Mouse (Mus musculus): Measurements from ENCODE around the gene Camk2b. TPM values are rescaled to one million over a fixed set of nuclear protein-coding genes. Genes with fewer than 3 reads are reported as not detected.
"Not testable (repeated sequence)": the region's sequence is repeated elsewhere in the genome, so short reads cannot be mapped to it uniquely, and the experiment has no call there.

Camk2b gene
- 8.3 to 21.9 TPM (median 14.9 TPM) in 3 replicates for total RNA-seq (2017)

DNA sequence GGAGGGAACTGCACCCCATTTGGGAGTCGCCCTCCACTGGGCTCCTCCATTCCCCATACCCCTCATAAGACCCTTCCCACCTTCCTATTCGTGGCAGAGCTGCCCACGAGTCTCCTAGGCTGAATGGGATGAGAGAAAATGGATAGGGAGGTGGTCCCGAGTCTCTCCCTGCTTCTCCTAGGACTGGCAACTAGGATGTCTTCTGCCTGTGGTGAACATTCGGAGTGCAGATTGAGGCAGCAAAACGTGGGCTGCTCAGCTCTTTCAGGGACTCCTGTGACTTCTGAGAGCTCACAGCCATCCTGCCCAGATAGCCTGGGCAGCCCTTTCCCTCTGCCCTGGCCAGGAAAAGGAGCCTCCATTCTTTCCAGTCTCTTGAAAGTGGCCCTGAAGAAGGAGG, at the start of gene Camk2b:
Gene Camk2b, minus strand, starts transcription at position 187 of the 400 bp plus-strand sequence.
- ATAC-seq (replicated peaks; ENCODE audit: insufficient number of reproducible peaks, low FRiP score, low TSS enrichment, poor library complexity, severe bottlenecking) = no peak

DNA sequence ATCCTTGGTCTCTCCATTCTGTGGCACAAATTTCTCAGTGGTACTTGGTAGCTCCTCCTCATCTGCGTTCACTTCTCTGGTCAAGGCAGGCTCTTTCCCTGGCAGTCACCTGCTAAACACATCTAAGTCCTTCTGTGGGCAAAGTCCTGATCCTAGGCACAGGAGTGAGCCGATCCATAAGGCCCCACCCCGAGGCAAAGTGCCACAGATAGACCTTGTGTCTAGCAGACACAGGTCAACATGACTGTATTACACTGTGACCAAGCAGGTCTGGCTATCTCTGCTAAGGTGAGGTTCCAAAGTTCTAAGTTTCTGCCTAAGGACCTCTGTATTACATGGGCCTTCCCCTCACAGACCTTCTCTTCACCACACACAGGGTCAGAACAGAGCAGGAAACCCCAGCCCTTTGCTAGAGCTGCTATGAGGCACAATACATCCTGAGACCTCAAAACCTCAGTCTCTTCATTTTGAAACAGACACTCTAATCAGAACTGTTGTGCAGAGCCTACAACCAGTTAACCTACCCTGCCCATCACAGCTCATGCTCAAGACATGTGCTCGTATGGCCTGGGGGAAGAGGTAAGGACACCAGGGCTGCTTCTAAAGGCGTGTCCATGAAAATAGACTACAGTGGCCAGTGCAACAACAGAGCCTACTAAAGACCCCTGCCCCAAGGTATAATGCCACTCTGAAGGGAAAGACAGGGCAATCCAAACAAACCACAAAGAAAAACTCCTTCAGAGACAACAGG, 45.7 kb upstream of the Camk2b start:
- ATAC-seq (replicated peaks; ENCODE audit: insufficient number of reproducible peaks, low FRiP score, low TSS enrichment, poor library complexity, severe bottlenecking) = no peak

DNA sequence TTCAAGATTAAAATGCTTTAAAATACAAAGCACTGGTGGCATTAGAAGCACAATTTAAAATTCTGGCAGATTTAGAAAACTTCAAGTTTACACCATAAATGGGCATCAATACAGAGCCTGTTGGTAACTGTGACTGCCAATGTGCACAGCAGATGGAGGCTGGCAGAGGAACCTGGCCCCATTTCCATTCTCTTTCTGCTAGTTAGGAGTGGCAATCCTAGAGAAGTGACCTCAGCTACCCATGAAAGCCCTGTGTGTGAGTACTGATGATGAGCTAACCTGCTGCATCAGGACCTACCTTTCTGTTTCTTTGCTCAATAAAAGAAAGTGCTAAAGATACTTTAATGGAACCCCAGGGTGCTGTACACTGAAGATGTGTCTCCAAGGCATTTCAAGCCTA, 43.8 kb upstream of the Camk2b start:
- no peak for ATAC-seq (replicated peaks; ENCODE audit: insufficient number of reproducible peaks, low FRiP score, low TSS enrichment, poor library complexity, severe bottlenecking)

DNA sequence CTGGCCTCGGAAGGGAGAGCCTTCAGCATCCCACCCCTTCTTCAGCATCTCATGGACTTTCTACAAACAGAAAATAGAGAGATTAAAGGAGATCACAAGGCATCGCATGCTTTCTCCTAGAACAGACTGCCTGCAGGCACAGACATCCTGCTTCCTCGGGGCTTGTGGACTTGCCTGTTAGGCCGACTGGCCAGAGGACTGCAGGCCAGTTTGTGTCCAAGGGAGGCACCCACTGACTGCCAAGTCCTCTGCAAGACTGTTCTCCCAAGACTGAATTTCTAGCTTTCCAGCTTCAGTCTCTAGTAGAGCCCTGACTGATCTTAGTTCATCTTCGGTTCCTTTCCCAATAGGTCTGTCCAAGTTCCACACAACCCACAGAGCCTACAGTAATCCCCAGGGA, 42.1 kb upstream of the Camk2b start:
- ATAC-seq (replicated peaks; ENCODE audit: insufficient number of reproducible peaks, low FRiP score, low TSS enrichment, poor library complexity, severe bottlenecking) = no peak

DNA sequence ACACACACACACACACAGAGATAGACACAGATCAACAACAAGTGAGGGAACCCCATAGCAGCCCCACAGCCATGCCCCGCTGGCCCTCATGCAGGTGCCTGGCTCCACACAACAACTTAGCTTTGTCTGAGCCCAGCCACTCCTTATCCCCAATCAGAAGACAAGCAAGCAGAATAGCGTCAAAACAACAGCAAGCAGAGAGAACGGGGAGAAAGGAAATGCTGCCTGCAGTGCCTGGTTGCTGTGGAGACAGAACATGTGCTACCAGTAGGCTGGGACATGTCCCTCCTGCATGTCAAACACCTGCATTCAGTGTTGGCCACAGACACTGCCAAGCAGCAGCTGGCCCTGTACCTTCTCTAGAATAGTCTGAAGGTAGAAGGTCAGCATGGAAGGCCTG, 41.6 kb upstream of the Camk2b start:
- ATAC-seq (replicated peaks; ENCODE audit: insufficient number of reproducible peaks, low FRiP score, low TSS enrichment, poor library complexity, severe bottlenecking) = no peak

DNA sequence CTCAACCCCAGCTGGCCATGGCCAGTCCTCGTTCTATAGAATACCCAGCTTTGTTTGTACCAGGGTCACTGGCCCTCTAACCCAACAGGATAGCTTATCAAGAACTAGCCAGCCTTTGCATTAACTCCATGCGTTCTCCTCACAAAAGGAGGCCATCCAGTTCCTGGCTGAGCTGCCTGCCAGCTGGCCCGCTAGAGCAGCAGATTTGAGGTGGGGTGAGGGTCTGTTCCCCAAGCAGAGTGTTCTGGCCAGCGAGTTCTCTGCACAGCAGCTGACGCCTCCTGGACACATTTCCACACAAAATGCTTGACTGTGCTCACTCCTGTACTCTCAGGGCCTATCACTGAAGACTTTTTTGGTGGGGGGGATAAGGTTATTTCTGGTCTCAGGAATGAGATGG, 38.6 kb upstream of the Camk2b start:
- ATAC-seq (replicated peaks; ENCODE audit: insufficient number of reproducible peaks, low FRiP score, low TSS enrichment, poor library complexity, severe bottlenecking) = no peak

DNA sequence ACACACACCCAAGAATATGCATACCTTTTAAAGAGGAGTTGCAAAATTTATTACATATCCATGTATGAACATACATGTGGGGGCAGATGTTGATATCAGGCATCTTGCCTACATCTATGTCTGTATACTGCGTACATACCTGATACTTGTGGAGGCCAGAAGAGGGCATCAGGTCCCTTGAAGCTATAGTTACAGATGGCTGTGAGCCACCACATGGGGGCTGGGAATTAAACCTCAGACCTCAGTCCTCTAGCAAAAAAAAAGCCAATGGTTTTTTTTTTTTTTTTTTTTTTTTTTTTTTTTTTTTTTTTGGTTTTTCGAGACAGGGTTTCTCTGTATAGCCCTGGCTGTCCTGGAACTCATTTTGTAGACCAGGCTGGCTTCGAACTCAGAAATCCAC, 30.5 kb upstream of the Camk2b start:
- ATAC-seq (replicated peaks; ENCODE audit: insufficient number of reproducible peaks, low FRiP score, low TSS enrichment, poor library complexity, severe bottlenecking) = not testable (repeated sequence)

DNA sequence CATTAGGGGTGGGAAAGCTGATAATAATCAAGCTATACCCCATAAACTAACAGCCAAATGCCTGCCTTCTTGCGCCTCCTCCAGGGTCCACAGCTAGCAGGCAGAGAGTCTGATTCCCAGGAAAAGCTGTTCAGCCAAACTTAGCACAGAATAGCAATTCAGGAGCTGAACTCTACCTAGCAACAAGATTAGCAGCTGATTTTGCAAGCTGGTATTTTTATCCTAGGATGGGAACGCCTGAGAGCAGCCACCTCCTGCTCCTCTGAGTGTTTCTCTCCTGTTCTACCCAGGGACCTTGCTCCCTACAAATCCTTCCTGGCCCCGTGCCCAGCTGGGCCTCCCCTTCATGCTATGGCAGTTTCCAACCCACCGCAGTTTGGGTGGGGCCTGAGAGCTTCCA, 20.8 kb upstream of the Camk2b start:
- no peak for ATAC-seq (replicated peaks; ENCODE audit: insufficient number of reproducible peaks, low FRiP score, low TSS enrichment, poor library complexity, severe bottlenecking)

DNA sequence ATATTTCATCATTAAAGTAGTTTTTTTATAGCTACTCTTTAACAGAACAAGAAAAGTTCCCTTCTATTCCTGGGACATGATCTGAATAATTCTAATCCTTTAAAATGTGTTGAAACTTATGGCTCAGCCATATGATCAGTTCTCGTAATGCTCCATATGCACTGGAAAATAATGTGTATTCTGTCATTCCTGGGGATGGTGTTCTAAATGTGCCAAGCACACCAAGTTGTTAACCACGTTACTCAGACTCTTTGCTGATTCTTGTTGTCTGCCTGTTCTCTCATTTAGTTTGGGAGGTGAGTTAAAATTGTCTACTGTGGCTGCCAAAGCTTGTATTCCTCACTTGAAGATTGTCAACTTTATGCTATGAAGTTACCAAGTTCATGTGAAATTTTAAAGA, 12.6 kb upstream of the Camk2b start:
- no peak for ATAC-seq (replicated peaks; ENCODE audit: insufficient number of reproducible peaks, low FRiP score, low TSS enrichment, poor library complexity, severe bottlenecking)

DNA sequence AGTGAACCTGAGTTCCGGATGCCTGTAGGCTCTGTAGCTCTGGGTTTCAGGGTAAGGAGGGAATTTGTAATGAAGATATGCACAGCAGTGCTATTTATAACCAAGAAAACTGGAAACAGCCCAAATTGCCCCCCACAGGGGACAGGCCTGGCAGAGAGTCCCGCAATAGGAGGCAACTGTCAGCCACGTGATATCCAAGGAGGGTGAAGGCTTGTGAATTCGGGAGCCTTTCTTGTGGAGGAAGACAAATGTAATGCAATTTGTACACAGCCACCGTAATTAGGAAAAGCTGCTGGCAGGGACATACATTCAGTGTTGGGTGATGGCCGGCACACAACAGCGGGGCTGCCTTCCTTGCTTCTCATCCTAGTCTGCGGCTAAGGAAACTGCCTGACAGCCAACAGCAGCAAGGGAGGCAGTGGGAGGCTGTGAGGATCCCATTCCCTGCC, 9.5 kb upstream of the Camk2b start:
- ATAC-seq (replicated peaks; ENCODE audit: insufficient number of reproducible peaks, low FRiP score, low TSS enrichment, poor library complexity, severe bottlenecking) = no peak

DNA sequence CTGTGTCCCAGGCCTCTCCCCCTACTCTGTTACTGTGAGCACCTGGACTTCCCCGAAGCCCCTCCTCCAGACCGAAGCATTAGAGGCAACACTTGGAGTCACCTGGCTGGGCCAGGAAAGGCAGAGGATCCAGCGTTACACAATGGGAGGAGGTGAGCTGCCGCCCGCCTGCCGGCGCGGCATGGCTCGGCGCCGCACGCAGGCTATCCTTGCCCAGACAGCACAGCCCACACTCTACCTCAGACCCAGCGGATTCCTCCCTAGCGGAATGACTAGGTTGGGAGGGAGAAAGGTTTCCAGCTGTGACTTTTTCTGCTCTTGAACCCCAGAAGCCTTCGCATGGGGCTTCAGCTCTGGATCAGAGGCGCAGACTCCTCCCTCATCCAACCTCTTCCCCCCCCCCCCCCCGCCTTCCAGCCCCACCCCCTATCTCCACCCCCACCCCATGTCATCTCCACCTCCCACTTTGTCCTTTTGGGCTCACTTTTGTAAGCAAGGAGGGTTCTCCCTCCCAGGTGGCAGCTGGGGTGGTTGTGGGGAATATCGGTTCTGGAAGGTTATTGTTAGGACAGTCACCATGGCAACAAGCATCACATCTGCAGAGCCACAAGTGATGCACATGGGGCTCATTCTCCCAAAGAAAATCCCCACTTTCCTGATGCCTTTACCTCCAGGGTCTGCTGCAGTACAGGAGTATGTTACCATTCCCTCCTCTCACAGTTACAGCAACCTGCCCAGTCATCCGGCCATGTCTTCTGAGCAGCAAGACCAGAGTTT, 2.2 kb upstream of the Camk2b start:
- no peak for ATAC-seq (replicated peaks; ENCODE audit: insufficient number of reproducible peaks, low FRiP score, low TSS enrichment, poor library complexity, severe bottlenecking)

DNA sequence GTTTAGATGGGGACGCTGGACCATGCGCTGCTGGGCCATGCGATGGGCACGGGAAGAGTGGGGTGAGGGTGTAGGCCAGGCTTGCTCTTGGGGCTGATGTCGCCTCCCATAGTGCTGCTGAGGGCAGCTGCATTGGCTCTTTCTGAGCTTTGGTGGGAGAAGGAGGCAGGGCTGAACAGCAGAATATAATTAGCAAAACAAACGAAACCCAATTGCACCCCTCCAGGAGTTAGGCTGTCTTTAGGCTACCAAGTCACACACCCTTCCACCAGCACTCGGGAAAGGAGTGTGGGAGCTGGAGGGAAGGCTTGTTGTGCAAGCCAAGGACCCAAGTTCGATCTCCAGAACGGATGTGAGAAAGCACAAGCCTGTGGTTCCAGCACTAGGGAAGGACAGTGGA, 998 bp upstream of the Camk2b start:
- no peak for ATAC-seq (replicated peaks; ENCODE audit: insufficient number of reproducible peaks, low FRiP score, low TSS enrichment, poor library complexity, severe bottlenecking)

DNA sequence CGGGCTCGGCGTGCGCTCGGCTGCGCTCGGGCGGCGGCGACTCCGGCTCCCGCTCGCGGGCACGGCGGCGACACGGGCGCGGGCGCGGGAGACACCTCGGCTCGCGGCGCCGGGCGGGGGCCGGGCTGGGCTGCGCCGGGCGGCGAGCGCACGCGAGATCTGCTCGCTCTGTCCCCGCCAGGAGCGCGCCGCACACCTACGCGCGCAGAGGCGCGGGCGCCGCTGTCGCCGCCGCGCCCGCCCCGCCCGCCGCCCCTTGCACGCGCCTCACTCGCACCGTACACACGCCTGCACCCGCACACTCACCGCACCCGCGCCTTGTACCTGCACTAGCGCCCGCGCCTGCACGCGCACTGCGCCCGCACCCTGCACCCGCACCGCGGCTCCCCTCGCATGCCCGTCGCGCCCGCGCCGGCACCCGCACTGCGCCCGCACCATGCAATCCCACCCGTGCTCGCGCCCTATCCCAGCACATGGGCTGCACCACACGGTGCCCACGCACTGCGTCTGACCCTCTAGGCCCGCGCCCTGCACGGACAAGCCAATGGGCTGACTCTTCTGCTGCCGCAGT, 526 bp downstream of the Camk2b start:
- ATAC-seq (replicated peaks; ENCODE audit: insufficient number of reproducible peaks, low FRiP score, low TSS enrichment, poor library complexity, severe bottlenecking) = no peak

DNA sequence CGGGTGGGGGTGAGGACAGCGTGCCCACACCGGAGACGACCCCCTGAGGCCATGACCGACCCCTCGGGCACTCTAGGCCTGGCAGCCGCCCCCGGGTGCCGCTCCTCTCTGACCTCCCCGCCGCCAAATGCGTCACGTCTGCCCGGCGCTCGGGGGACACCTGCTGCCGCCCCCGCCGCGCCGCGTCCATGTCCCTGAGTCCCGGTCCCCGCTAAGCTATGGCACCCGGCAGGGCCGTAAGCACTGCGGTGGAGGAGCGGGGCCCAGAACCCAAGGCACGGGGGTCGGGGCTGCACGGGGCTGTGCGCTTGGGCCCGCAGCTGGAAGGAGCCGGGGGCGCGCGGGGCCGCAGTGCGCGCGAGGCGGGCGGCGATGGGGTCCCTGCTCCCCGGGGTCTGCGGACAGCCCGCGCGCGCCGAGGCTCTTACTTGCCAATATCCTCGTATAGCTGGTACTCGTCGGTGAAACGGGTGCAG, 1.1 kb downstream of the Camk2b start:
- no peak for ATAC-seq (replicated peaks; ENCODE audit: insufficient number of reproducible peaks, low FRiP score, low TSS enrichment, poor library complexity, severe bottlenecking)

DNA sequence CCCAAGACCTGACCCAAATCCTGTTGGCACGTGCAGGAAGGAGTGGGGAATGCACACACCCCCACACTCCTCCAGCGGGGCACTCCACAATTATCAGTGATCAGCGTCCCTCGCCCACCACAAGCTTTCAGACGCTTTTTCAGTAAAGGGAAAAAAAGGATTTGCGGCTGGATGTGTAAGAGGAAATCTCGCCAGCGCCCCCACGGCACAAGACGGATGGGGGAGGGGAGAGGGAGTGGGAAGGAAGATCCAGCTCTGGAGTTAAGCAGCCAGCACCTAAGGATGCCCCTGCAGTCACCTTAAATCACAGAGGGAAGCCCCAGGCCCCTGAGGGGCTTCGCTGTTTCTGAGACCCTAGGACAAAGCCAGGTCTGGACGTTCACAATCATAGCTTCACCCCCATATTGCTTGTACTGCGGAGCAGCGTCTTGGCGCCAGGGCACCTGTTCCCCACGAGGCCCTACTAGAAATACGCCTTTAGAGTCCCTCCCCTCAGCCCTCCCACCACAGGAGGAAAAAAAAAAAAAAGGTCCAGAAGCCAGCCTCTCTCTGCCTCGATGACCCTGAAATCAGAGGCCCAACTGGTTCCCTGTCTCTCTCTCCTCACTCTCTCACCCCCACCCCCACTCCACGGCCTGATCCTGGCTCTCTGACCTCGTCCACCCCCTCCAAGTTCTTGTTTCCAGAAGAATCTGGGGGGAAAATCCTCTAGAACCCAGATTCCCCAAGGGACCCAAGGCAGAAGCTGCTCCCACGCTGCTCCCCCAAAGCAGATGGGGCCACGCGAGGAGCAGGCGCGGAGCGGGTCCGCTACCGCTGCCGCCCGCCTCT, 1.7 kb downstream of the Camk2b start:
- no peak for ATAC-seq (replicated peaks; ENCODE audit: insufficient number of reproducible peaks, low FRiP score, low TSS enrichment, poor library complexity, severe bottlenecking)

DNA sequence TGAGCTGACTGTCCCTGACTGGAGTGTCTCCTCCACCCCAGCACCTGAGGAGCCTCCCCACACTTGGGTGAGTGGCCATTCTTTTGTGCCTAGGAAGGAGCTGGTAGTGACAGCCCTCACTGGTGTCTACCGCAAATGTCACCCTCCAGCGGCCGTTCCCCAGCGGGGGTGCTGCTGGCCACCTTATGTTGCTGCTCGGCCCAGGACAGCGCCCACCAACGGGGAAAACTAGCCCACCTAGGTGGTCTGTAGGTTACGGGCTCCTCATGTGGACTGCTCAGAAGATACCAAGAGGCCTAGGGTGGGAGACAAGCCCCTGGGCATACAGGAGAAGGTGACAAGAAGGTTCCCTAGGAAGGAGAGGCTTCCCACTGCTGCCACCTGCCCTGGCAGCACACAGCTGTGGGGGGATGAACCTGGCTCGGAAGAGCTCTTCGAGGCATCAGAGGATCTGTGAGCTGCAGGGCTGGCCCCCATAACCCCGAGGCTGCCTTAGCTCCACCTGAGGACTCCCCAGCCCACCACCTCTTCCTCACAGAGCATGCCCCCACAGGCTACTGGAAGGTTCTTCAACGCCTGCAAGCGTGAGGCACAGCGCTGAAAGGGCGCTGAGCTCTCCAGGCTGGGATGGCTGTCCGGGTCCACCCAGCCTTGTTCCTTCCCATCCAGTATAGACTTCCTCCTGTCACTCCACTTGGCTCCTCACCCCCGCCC, 2.5 kb downstream of the Camk2b start:
- no peak for ATAC-seq (replicated peaks; ENCODE audit: insufficient number of reproducible peaks, low FRiP score, low TSS enrichment, poor library complexity, severe bottlenecking)

DNA sequence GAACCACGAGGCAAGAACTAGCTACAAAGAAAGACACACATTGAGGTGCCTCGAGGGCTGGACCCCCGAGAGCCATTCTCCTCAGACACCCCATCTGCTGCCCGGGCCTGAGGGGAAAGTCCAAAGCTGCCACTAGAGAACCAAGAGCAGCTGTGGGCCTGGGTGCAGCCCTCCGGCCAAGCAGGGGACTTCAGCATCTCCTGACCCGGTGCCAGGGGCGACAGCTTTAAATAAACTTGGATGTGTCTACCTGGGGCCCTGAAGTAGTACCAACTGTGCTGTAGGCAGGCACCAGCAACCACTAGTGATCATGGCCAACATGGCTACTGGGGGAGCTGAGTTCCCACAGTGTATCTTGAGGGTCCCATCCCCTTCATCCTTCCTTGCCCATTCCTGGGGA, 3.1 kb downstream of the Camk2b start:
- no peak for ATAC-seq (replicated peaks; ENCODE audit: insufficient number of reproducible peaks, low FRiP score, low TSS enrichment, poor library complexity, severe bottlenecking)

DNA sequence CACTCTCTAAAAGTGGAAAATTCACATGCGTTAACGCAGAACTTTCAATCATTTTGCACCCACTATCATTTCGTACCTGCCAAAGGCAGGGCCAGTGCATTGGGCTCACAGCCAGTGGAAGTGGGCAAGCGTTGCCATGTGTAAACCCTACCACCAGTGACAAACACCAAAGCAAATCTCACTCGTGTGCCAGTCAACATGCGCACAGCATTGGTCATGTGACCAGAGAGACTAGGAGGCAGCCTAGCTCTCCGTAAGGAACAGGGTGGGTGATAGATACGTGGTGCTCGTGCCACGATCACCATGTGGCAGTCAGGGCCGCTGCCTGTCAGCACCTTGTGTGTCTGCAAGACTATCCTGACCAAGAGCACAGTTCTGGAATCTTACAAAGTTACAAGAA, 3.8 kb downstream of the Camk2b start:
- ATAC-seq (replicated peaks; ENCODE audit: insufficient number of reproducible peaks, low FRiP score, low TSS enrichment, poor library complexity, severe bottlenecking) = no peak

Data from monocyte, adult 5-6 weeks (primary cell).